35 mouse cellular contexts compared by ENCODE assay signal in the genomic region with DNA sequence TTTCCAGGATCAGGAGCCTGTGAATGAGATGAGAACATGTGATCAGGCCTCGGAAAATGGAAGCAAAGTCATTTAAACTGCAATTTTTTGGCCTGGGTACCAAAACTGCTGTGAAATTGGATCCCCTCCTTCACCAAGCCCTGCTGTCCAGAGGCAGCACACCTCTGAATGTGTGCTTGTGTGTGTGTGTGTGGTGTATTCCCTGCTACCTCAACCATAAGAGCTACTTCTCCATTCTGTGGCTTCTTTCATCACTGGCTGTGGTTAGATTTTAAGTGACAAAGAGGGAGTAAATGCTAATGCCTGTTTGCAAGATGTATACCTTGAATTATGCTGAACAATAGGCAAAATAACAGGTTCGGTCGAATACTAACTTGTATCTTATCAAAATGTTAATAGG.
"Had no signal": no experiment of that assay in that cellular context is flagged by ENCODE, and none has a peak within 500 bp of the region (broad histone marks: within the 10 kb centered on the region; RNA-seq: fewer than 3 reads in every experiment).

No protein-coding gene starts in this region.

- ATAC-seq: hindbrain, embryonic 16.5 days; inflammation-experienced regulatory T-cells, adult 6 months; intestine, embryonic 15.5 days; intestine, embryonic 16.5 days; intestine, postnatal 0 days had no signal

- H3K27ac ChIP-seq: heart, embryonic 10.5 days; heart, embryonic 13.5 days; heart, embryonic 15.5 days; hindbrain, embryonic 10.5 days; hindbrain, embryonic 12.5 days; hindbrain, embryonic 13.5 days; hindbrain, embryonic 14.5 days; hindbrain, embryonic 15.5 days; intestine, embryonic 15.5 days; kidney, embryonic 15.5 days; kidney, postnatal 0 days; layer of hippocampus, adult 2 months; left cerebral cortex, adult 2 months had no signal

- H3K36me3 ChIP-seq: heart, embryonic 10.5 days; heart, embryonic 12.5 days; heart, embryonic 13.5 days; heart, embryonic 15.5 days; hindbrain, embryonic 10.5 days; hindbrain, embryonic 12.5 days; hindbrain, embryonic 13.5 days; hindbrain, embryonic 15.5 days; intestine, embryonic 15.5 days; kidney, embryonic 15.5 days had no signal

- H3K9me3 ChIP-seq: heart, embryonic 10.5 days; heart, embryonic 12.5 days; heart, embryonic 13.5 days; heart, embryonic 15.5 days; hindbrain, embryonic 10.5 days; hindbrain, embryonic 12.5 days; hindbrain, embryonic 13.5 days; hindbrain, embryonic 15.5 days; intestine, embryonic 15.5 days; kidney, embryonic 15.5 days had no signal

- H3K27me3 ChIP-seq: heart, embryonic 12.5 days; heart, embryonic 13.5 days; heart, embryonic 15.5 days; hindbrain, embryonic 12.5 days; hindbrain, embryonic 13.5 days; hindbrain, embryonic 15.5 days; intestine, embryonic 15.5 days; kidney, embryonic 15.5 days had no signal

- H3K4me2 ChIP-seq: heart, embryonic 11.5 days; heart, embryonic 12.5 days; heart, embryonic 13.5 days; heart, embryonic 15.5 days; hindbrain, embryonic 12.5 days; hindbrain, embryonic 13.5 days; hindbrain, embryonic 14.5 days; hindbrain, embryonic 15.5 days; intestine, embryonic 15.5 days; kidney, embryonic 15.5 days had no signal

- DNase-seq: heart, postnatal 10 days; heart, postnatal 14 days; heart, postnatal 36 days; heart, postnatal 4 days; kidney, adult 11 months; kidney, adult 18-20 months; kidney, adult 2 months; kidney, adult 8-10 months; kidney, adult 9 months; kidney, postnatal 10 days; kidney, postnatal 14 days; kidney, postnatal 25 days; kidney, postnatal 36 days; kidney, postnatal 4 days; layer of hippocampus, adult 9-11 months; layer of hippocampus, postnatal 36 days had no signal

- H3K4me1 ChIP-seq: heart, embryonic 10.5 days; heart, embryonic 12.5 days; heart, embryonic 13.5 days; heart, embryonic 15.5 days; hindbrain, embryonic 10.5 days; hindbrain, embryonic 12.5 days; hindbrain, embryonic 13.5 days; hindbrain, embryonic 15.5 days; intestine, embryonic 15.5 days; kidney, embryonic 15.5 days had no signal

- H3K9ac ChIP-seq: heart, embryonic 12.5 days; heart, embryonic 13.5 days; heart, embryonic 15.5 days; hindbrain, embryonic 12.5 days; hindbrain, embryonic 13.5 days; hindbrain, embryonic 14.5 days; hindbrain, embryonic 15.5 days; intestine, embryonic 15.5 days; kidney, embryonic 15.5 days had no signal

- H3K4me3 ChIP-seq: heart, embryonic 10.5 days; heart, embryonic 12.5 days; heart, embryonic 13.5 days; heart, embryonic 15.5 days; hindbrain, embryonic 10.5 days; hindbrain, embryonic 12.5 days; hindbrain, embryonic 13.5 days; hindbrain, embryonic 15.5 days; intestine, embryonic 15.5 days; kidney, embryonic 15.5 days; layer of hippocampus, adult 2 months; left cerebral cortex, adult 2 months had no signal
